Mouse (Mus musculus): ENCODE measurements around the gene Prr5l.

DNA sequence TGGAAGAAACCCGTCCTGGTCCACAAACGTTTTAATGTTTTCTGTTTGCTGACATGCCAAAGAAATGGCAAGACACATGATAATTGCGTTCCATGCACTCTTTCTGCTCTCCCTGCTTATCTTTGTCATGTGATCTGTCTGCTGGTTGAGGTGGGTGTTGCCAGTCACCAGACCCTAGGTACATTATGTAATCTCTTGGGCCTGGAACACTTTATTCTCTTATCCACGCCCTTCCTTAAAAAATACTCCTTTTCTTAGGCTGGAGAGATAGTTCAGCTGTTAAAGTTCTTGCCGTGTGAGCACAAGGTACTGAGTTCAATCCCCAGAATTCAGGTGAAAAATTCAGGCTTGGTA is 68.6 kb downstream of the Prr5l start:
- no peak for TF ChIP-seq POLR2A (IDR thresholded peaks at IDR 0.05; ENCODE audit: borderline replicate concordance, low read depth, low read length)
- TF ChIP-seq CTCF (IDR thresholded peaks at IDR 0.05; ENCODE audit: low read depth, low read length): no peak

Data from bone marrow macrophage, adult 2 months (primary cell).